Mouse (Mus musculus): ENCODE data around the gene Hibadh. TPM values are rescaled to one million over a fixed set of nuclear protein-coding genes. Genes with fewer than 3 reads are reported as not detected.

Hibadh gene
- polyA plus RNA-seq, 1 experiment from 2014 or later = 72.3 TPM

DNA sequence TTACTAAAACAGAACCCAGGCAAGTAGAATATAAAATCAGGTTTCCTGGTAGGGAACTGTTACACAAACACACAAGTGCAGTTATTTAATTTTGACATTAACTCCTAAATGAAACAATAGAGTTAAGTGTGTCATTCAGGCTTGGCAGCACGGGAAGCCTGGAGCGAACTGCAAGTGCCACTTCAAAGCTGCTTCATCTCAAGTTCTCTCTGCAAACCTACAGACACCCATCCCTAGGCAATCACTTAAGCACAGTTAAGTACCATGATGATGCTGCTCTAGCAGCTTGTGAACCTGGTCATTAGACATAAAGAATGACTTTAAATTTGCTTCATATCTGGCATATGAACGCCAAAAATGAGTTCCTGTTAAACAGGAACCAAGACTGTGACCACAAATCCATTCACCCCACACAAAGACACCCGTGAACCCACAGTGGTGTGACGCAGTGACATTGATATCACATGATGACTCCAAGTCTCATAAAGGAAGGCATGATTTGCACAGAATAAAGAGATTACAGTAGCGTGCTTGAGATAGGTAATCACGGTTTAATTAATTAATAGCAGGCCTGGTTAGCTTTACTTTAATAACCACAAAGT is 33.3 kb downstream of the Hibadh start:
- ATAC-seq (ENCODE audit: insufficient read depth) = no peak
- no peak overlapping the region for H3K9ac ChIP-seq
- H3K4me2 ChIP-seq = no peak overlapping the region
- H3K27me3 ChIP-seq = no peaks in the 10 kb centered on the region
- 0 out of 2 replicates have a peak, but pooled peaks cover 3% of the 10 kb centered on the region for H3K36me3 ChIP-seq (replicated peaks)
- WGBS (ENCODE audit: insufficient replicate concordance) = 61% methylated on average over 7 of the region's 7 CpGs
- H3K9me3 ChIP-seq (replicated peaks) = no peaks in the 10 kb centered on the region
- H3K27ac ChIP-seq (replicated peaks) = no peak overlapping the region
- H3K4me3 ChIP-seq (replicated peaks) = no peak overlapping the region
- no peaks in the 10 kb centered on the region; the same call in 1 of the 2 replicates for H3K4me1 ChIP-seq (replicated peaks)

- WGBS (ENCODE audit: insufficient replicate concordance) = 69% methylated on average over 7 of the region's 7 CpGs
- H3K36me3 ChIP-seq (replicated peaks) = no peaks in the 10 kb centered on the region
- H3K4me2 ChIP-seq = 0 out of 2 replicates have a peak overlapping the region, but pooled peaks have one; percentile 15
- no peak for ATAC-seq (ENCODE audit: insufficient read depth)
- H3K4me3 ChIP-seq (replicated peaks) = no peak overlapping the region
- H3K27me3 ChIP-seq = no peaks in the 10 kb centered on the region
- no peaks in the 10 kb centered on the region for H3K9me3 ChIP-seq (replicated peaks)
- no peaks in the 10 kb centered on the region for H3K4me1 ChIP-seq (replicated peaks)
- no peak overlapping the region for H3K9ac ChIP-seq
- H3K27ac ChIP-seq (replicated peaks) = no peak overlapping the region
These were observed 38.2 kb downstream of the Hibadh start for GRCm38 (mm10) chr6:52601706-52602642.

DNA sequence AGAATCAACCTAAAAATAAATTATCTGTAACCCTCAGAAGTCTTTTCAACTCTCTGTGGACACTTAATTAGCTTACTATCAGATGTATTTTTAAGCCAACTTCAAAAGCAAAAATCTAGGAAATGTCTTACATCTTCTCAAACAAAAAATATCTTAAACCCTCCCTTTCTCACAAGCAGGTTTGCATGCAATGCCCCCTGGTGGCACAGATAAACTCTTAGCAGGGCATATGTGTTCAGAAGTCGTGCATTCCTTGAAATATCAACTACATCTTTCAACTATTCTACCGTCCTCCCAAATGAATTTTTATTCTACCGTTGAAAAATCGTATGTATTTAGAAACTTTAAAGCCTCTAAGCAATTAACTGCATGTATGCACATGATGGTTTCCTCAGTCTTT is 39.1 kb downstream of the Hibadh start:
- 44% methylated on average over 4 of the region's 4 CpGs for WGBS (ENCODE audit: insufficient replicate concordance)
- no peak for ATAC-seq (ENCODE audit: insufficient read depth)
- Histone ChIP-seq H3K9me3 (replicated peaks) (no peaks in the 10 kb centered on the region), H3K4me1 (replicated peaks) (no peaks in the 10 kb centered on the region), H3K36me3 (replicated peaks) (no peaks in the 10 kb centered on the region), H3K27ac (replicated peaks) (no peak overlapping the region), H3K4me2 (no peak overlapping the region), H3K9ac (no peak overlapping the region), H3K4me3 (replicated peaks) (no peak overlapping the region), H3K27me3 (no peaks in the 10 kb centered on the region)

GRCm38 (mm10) chr6:52594752-52595151 is 45.4 kb downstream of the Hibadh start:
- Histone ChIP-seq H3K9ac (no peak overlapping the region), H3K4me1 (replicated peaks) (no peaks in the 10 kb centered on the region), H3K9me3 (replicated peaks) (no peaks in the 10 kb centered on the region), H3K27me3 (no peaks in the 10 kb centered on the region), H3K4me2 (no peak overlapping the region), H3K27ac (replicated peaks) (no peak overlapping the region), H3K4me3 (replicated peaks) (no peak overlapping the region), H3K36me3 (replicated peaks) (no peaks in the 10 kb centered on the region)
- WGBS (ENCODE audit: insufficient replicate concordance) = 72% methylated on average over 1 of the region's 1 CpGs
- no peak for ATAC-seq (ENCODE audit: insufficient read depth)

- Histone ChIP-seq H3K27me3 (no peaks in the 10 kb centered on the region), H3K36me3 (replicated peaks) (no peaks in the 10 kb centered on the region), H3K27ac (replicated peaks) (no peak overlapping the region), H3K4me1 (replicated peaks) (no peaks in the 10 kb centered on the region), H3K4me2 (no peak overlapping the region), H3K9me3 (replicated peaks) (no peaks in the 10 kb centered on the region), H3K4me3 (replicated peaks) (no peak overlapping the region), H3K9ac (no peak overlapping the region)
- ATAC-seq (ENCODE audit: insufficient read depth) = no peak
These were observed 53.6 kb downstream of the Hibadh start for GRCm38 (mm10) chr6:52586564-52586963.

DNA sequence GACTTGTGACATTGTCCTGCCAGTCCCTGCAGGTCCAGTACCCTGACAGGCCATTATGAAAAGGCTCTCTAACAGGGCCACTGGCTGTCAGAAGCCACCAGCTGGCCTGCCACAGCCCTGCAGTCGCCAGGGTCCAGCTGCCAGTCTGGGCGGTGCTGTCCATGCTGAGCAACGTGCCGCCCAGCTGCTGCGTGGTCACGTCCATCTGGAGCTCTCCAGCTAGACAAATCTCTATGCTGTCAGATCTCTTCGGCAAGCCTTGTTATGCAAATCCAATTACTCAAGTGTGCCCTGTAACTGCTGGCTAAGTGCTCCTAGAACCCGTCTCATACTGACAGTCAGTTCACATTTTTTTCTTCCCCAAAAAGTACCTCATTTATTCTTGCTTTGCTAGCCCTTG is 55.8 kb downstream of the Hibadh start:
- Histone ChIP-seq H3K4me3 (replicated peaks) (no peak overlapping the region), H3K27me3 (no peaks in the 10 kb centered on the region), H3K27ac (replicated peaks) (no peak overlapping the region), H3K9me3 (replicated peaks) (no peaks in the 10 kb centered on the region), H3K4me2 (no peak overlapping the region), H3K36me3 (replicated peaks) (no peaks in the 10 kb centered on the region), H3K4me1 (replicated peaks) (no peaks in the 10 kb centered on the region), H3K9ac (no peak overlapping the region)
- no peak for ATAC-seq (ENCODE audit: insufficient read depth)
- WGBS (ENCODE audit: insufficient replicate concordance) = 60% methylated on average over 8 of the region's 8 CpGs

DNA sequence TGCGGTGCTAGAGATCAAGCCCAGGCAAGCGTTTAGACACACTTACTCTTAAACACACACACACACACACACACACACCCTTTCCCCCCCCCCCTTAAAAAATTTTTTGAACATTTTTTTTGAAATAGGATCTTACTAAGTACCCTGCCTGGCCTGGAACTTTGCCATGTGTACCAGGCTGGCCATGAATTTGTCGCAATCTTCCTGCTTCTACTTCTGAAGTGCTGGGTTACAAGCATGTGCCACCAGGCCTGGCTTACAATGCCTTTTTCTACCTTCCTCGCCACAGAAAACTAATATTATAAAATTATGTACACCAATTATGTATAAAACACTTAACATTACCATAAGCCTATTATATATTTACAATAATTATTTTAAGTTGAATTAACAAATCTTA is 59.1 kb downstream of the Hibadh start:
- WGBS (ENCODE audit: insufficient replicate concordance) = 79% methylated on average over 4 of the region's 4 CpGs

GRCm38 (mm10) chr6:52578322-52578721 is 61.9 kb downstream of the Hibadh start:
- 58% methylated on average over 2 of the region's 2 CpGs for WGBS (ENCODE audit: insufficient replicate concordance)
- no peak overlapping the region for H3K27ac ChIP-seq (replicated peaks)
- H3K4me2 ChIP-seq = no peak overlapping the region
- no peak for ATAC-seq (ENCODE audit: insufficient read depth)
- H3K4me1 ChIP-seq (replicated peaks) = no peaks in the 10 kb centered on the region
- no peaks in the 10 kb centered on the region for H3K9me3 ChIP-seq (replicated peaks)
- H3K36me3 ChIP-seq (replicated peaks) = no peaks in the 10 kb centered on the region
- H3K27me3 ChIP-seq = no peaks in the 10 kb centered on the region
- H3K9ac ChIP-seq = no peak overlapping the region
- H3K4me3 ChIP-seq (replicated peaks) = no peak overlapping the region

More for the DNA sequence above, 59.1 kb downstream of the Hibadh start:
- Histone ChIP-seq H3K9ac (no peak overlapping the region), H3K27ac (replicated peaks) (no peak overlapping the region), H3K9me3 (replicated peaks) (no peaks in the 10 kb centered on the region), H3K36me3 (replicated peaks) (no peaks in the 10 kb centered on the region), H3K27me3 (no peaks in the 10 kb centered on the region), H3K4me1 (replicated peaks) (no peaks in the 10 kb centered on the region), H3K4me2 (no peak overlapping the region), H3K4me3 (replicated peaks) (no peak overlapping the region)
- no peak for ATAC-seq (ENCODE audit: insufficient read depth)

DNA sequence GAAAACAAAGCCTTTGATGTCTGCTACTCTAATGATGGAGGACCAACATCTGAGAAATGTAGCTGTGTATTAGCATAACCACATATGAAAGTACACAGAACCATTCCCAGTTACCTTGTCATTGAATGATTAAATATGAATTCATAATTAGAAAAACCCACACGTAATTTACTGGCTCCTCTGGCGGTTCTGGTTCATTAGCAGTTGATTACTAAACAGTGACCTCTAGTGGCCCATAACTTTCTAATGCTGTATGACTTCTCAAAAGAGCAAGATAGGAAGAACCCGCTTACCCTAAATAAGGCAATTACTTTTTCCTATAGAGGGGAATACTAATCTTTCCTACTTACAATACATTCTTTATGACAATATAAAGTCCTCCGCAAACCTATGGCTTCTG is 62.9 kb downstream of the Hibadh start:
- Histone ChIP-seq H3K9ac (no peak overlapping the region), H3K9me3 (replicated peaks) (no peaks in the 10 kb centered on the region), H3K36me3 (replicated peaks) (no peaks in the 10 kb centered on the region), H3K4me1 (replicated peaks) (no peaks in the 10 kb centered on the region), H3K4me2 (no peak overlapping the region), H3K27me3 (no peaks in the 10 kb centered on the region), H3K27ac (replicated peaks) (no peak overlapping the region), H3K4me3 (replicated peaks) (no peak overlapping the region)
- ATAC-seq (ENCODE audit: insufficient read depth) = no peak
- WGBS (ENCODE audit: insufficient replicate concordance) = 38% methylated on average over 4 of the region's 4 CpGs

GRCm38 (mm10) chr6:52568706-52569105 is 71.5 kb downstream of the Hibadh start:
- Histone ChIP-seq H3K27ac (replicated peaks) (no peak overlapping the region), H3K9ac (no peak overlapping the region), H3K9me3 (replicated peaks) (no peaks in the 10 kb centered on the region), H3K27me3 (no peaks in the 10 kb centered on the region), H3K4me2 (no peak overlapping the region), H3K4me1 (replicated peaks) (peaks cover 2% of the 10 kb centered on the region; the same call in 1 of the 2 replicates), H3K4me3 (replicated peaks) (no peak overlapping the region), H3K36me3 (replicated peaks) (0 out of 2 replicates have a peak, but pooled peaks cover 4% of the 10 kb centered on the region)
- no peak for ATAC-seq (ENCODE audit: insufficient read depth)
- 83% methylated on average over 6 of the region's 6 CpGs for WGBS (ENCODE audit: insufficient replicate concordance)
